Comparison of ENCODE assay signal across 8 mouse cellular contexts in genomic region chr9:107400060-107400511, GRCm38 (mm10). TPM values are rescaled to one million over a fixed set of nuclear protein-coding genes. Genes with fewer than 3 reads are reported as not detected.
DNase-seq lines count a peak whose midpoint lies in the region; ATAC-seq and TF ChIP-seq lines count a peak whose summit lies in the region.

No protein-coding gene starts in this region.

- H3K4me3 ChIP-seq in cerebellum, adult 2 months (replicated peaks; ENCODE audit: insufficient read depth, low read depth, low read length), result peak overlapping the region; percentile 75
- H3K4me3 ChIP-seq in hindbrain, postnatal 0 days (ENCODE audit: low read length), result peak overlapping the region; percentile 78
- peak overlapping the region; percentile 74 for H3K4me3 ChIP-seq in neural tube, embryonic 11.5 days (ENCODE audit: low read depth, low read length)

- H3K4me2 ChIP-seq in hindbrain, postnatal 0 days (ENCODE audit: low read depth, low read length), result peak overlapping the region; percentile 91
- H3K4me2 ChIP-seq in neural tube, embryonic 11.5 days (ENCODE audit: low read depth), result peak overlapping the region; percentile 99

- H3K9me3 ChIP-seq in hindbrain, postnatal 0 days (ENCODE audit: low read length), result no peaks in the 10 kb centered on the region
- no peaks in the 10 kb centered on the region for H3K9me3 ChIP-seq in neural tube, embryonic 11.5 days (ENCODE audit: control insufficient read depth, low read length)

- peak overlapping the region; percentile 72 for H3K27ac ChIP-seq in cerebellum, adult 2 months (ENCODE audit: insufficient read depth, low read length)
- H3K27ac ChIP-seq in hindbrain, postnatal 0 days, result peak overlapping the region; percentile 66; the same call in 1 of the 2 replicates
- 0 out of 2 replicates have a peak overlapping the region, but pooled peaks have one; percentile 4 for H3K27ac ChIP-seq in neural tube, embryonic 11.5 days (ENCODE audit: low read depth, low read length)

- no peak for TF ChIP-seq CTCF in cerebellum, adult 2 months (IDR thresholded peaks at IDR 0.05; ENCODE audit: borderline replicate concordance, insufficient read depth, low read depth, low read length)
- no peak for TF ChIP-seq CTCF in hindbrain, postnatal 0 days (IDR thresholded peaks at IDR 0.05; ENCODE audit: low read depth)

- no peak; the same call in 1 of the 2 replicates for ATAC-seq in hindbrain, postnatal 0 days
- ATAC-seq in neural tube, embryonic 11.5 days (ENCODE audit: insufficient read depth, low FRiP score, low TSS enrichment), result peak; percentile 58

- H3K36me3 ChIP-seq in hindbrain, postnatal 0 days (ENCODE audit: insufficient read depth, low read length), result no peaks in the 10 kb centered on the region
- H3K36me3 ChIP-seq in neural tube, embryonic 11.5 days (ENCODE audit: control insufficient read depth, insufficient read depth, low read length), result no peaks in the 10 kb centered on the region

- no peak for TF ChIP-seq POLR2A in cerebellum, adult 2 months (IDR thresholded peaks at IDR 0.05; ENCODE audit: borderline replicate concordance, insufficient read depth, low read length)

- no peaks in the 10 kb centered on the region for H3K27me3 ChIP-seq in cerebellum, adult 2 months (ENCODE audit: control insufficient read depth, insufficient read depth, low read length)
- H3K27me3 ChIP-seq in hindbrain, postnatal 0 days (ENCODE audit: insufficient read depth, low read length), result no peaks in the 10 kb centered on the region
- H3K27me3 ChIP-seq in neural tube, embryonic 11.5 days (ENCODE audit: control insufficient read depth, insufficient read depth, low read length), result peaks cover 41% of the 10 kb centered on the region

- H3K9ac ChIP-seq in hindbrain, postnatal 0 days (replicated peaks; ENCODE audit: low read length), result peak overlapping the region; percentile 84
- peak overlapping the region; percentile 80 for H3K9ac ChIP-seq in neural tube, embryonic 11.5 days (ENCODE audit: low read length)

- under 1% methylated on average over 42 of the region's 45 CpGs for WGBS in cerebellum, adult 2 months
- WGBS in hindbrain, postnatal 0 days, result under 1% methylated on average over 40 of the region's 45 CpGs
- 1% methylated on average over 26 of the region's 45 CpGs for WGBS in neural tube, embryonic 11.5 days

- peaks cover 13% of the 10 kb centered on the region for H3K4me1 ChIP-seq in cerebellum, adult 2 months (ENCODE audit: control insufficient read depth, insufficient read depth, low read length)
- H3K4me1 ChIP-seq in hindbrain, postnatal 0 days (ENCODE audit: insufficient read depth, low read length), result peaks cover 6% of the 10 kb centered on the region
- peaks cover 9% of the 10 kb centered on the region for H3K4me1 ChIP-seq in neural tube, embryonic 11.5 days (ENCODE audit: control insufficient read depth, insufficient read depth, low read length)

- peak in 1 of 2 experiments; percentile 50 for DNase-seq in cerebellum, adult 2 months
- no peak for DNase-seq in cerebellum, adult 18-20 months
- DNase-seq in thymus, postnatal 4 days, result peak; percentile 15
- DNase-seq in thymus, postnatal 25 days, result no peak
- DNase-seq in hindbrain, postnatal 0 days (ENCODE audit: low spot score), result peak; percentile 46
- peak; percentile 53 for DNase-seq in neural tube, embryonic 11.5 days (ENCODE audit: low spot score)
- DNase-seq in adrenal gland, postnatal 25 days, result no peak
- no peak for DNase-seq in right cerebral cortex, postnatal 36 days (ENCODE audit: low spot score in 2 of 2)

RNA-seq across cellular contexts. Expression of gene Cacna2d2, which starts 0.7 kb away (rescaled TPM):
- 130 and 148 TPM in 2 replicates for polyA plus RNA-seq in cerebellum, adult 2 months (2012; rRNA removed)
- total RNA-seq in hindbrain, postnatal 0 days (2014; rRNA removed), result 108 and 134 TPM in 2 replicates
- polyA plus RNA-seq in hindbrain, postnatal 0 days (2015; fragmentation: Nextera tagmentation; extraction: Ambion mirVana), result 7.1 and 7.6 TPM in 2 replicates
- 1.4 and 1.8 TPM in 2 replicates for polyA plus RNA-seq in neural tube, embryonic 11.5 days (2014; fragmentation: Nextera tagmentation; extraction: Ambion mirVana)
- 5.6 and 6.9 TPM in 2 replicates for total RNA-seq in adrenal gland, postnatal 25 days (2021)

RNA-seq across cellular contexts. Expression of gene 6430571L13Rik, which starts 59.7 kb away (rescaled TPM):
- polyA plus RNA-seq in cerebellum, adult 2 months (2012; rRNA removed), result 44.9 and 52.5 TPM in 2 replicates
- total RNA-seq in hindbrain, postnatal 0 days (2014; rRNA removed), result 12.5 and 27.7 TPM in 2 replicates
- polyA plus RNA-seq in hindbrain, postnatal 0 days (2015; fragmentation: Nextera tagmentation; extraction: Ambion mirVana), result 10.9 and 11.2 TPM in 2 replicates
- polyA plus RNA-seq in neural tube, embryonic 11.5 days (2014; fragmentation: Nextera tagmentation; extraction: Ambion mirVana), result 1.4 and 2.0 TPM in 2 replicates
- total RNA-seq in adrenal gland, postnatal 25 days (2021), result 1.4 and 1.5 TPM in 2 replicates

Comparison
In these comparisons a context has a peak if more than half of its experiments do, and no peak if none do; other contexts are left out.
1. DNase-seq: peak in thymus, postnatal 4 days (single experiment), hindbrain, postnatal 0 days (single experiment) and neural tube, embryonic 11.5 days (single experiment); none in cerebellum, adult 18-20 months (0 of 2), thymus, postnatal 25 days (single experiment), adrenal gland, postnatal 25 days (single experiment) and right cerebral cortex, postnatal 36 days (0 of 2).
2. H3K27ac ChIP-seq: peak in every context shown above with its lines; median percentile 72 in cerebellum, adult 2 months; 66 in hindbrain, postnatal 0 days; 4 in neural tube, embryonic 11.5 days.
3. RNA of gene Cacna2d2, which starts 0.7 kb away (polyA plus RNA-seq): 130 to 148 TPM in cerebellum, adult 2 months; 7.1 to 7.6 TPM in hindbrain, postnatal 0 days and 1.4 to 1.8 TPM in neural tube, embryonic 11.5 days; every median in the first group is over 10 times any median in the second.
4. Peak in every context shown above with its lines, with median percentiles within 50 percentile points of each other: H3K4me3 ChIP-seq.